Mouse (Mus musculus) adrenal gland, adult 18-20 months (tissue): ENCODE data around the gene AC124502.3. TPM values are rescaled to one million over a fixed set of nuclear protein-coding genes. Genes with fewer than 3 reads are reported as not detected.

Experiments used
- DNase-seq, 2 experiments: peaks; one replicate each; pipeline ENCODE4 v3.0.0; 2021 to 2022; ENCODE audit warnings: low spot score in 2 of 2
- total RNA-seq, 2 experiments: library from RNA; stranded (reverse); gene quantifications; 1 replicate in 1 of 2; 2 replicates in 1 of 2; pipeline ENCODE4 v1.2.3; 2021

The AC124502.3 gene
- total RNA-seq, 2 experiments from 2014 or later, result 0.73 to 1.5 TPM

GRCm38 (mm10) chr19:5023621-5024479, 14.8 kb upstream of the AC124502.3 start, which contains the start of gene Slc29a2:
Slc29a2 (plus strand) TSS chr19:5023860.
- DNase-seq, result peak; percentile 88

- DNase-seq, result no peak
Observed at GRCm38 (mm10) chr19:5026111-5026510, 12.6 kb upstream of the AC124502.3 start.

- DNase-seq, result no peak
Observed at GRCm38 (mm10) chr19:5032686-5033085, 6.0 kb upstream of the AC124502.3 start.

GRCm38 (mm10) chr19:5036577-5036976, 2.1 kb upstream of the AC124502.3 start:
- no peak for DNase-seq

- DNase-seq, result peak; percentile 78 to 82
Observed at GRCm38 (mm10) chr19:5037678-5038571, 766 bp upstream of the AC124502.3 start.

- DNase-seq, result no peak
Observed at GRCm38 (mm10) chr19:5039301-5040114, 817 bp downstream of the AC124502.3 start.

- peak; percentile 84 to 88 for DNase-seq
Observed at GRCm38 (mm10) chr19:5040862-5041523, 2.3 kb downstream of the AC124502.3 start, which contains the start of gene Brms1. Brms1 (plus strand) TSS chr19:5041354.

GRCm38 (mm10) chr19:5041588-5041987, 2.9 kb downstream of the AC124502.3 start:
- DNase-seq, result no peak

- DNase-seq, result no peak
Observed at GRCm38 (mm10) chr19:5045531-5045930, 6.8 kb downstream of the AC124502.3 start.

GRCm38 (mm10) chr19:5048138-5049056, 9.7 kb downstream of the AC124502.3 start:
- no peak for DNase-seq

- no peak for DNase-seq
Observed at GRCm38 (mm10) chr19:5049325-5049724, 10.6 kb downstream of the AC124502.3 start.

- peak in 1 of 2 experiments; percentile 47 for DNase-seq
Observed at GRCm38 (mm10) chr19:5050047-5050905, 11.6 kb downstream of the AC124502.3 start, which contains the start of gene Rin1. Rin1 (plus strand) TSS chr19:5050481.

GRCm38 (mm10) chr19:5051031-5051430, 12.3 kb downstream of the AC124502.3 start:
- DNase-seq, result peak in 1 of 2 experiments; percentile 29

GRCm38 (mm10) chr19:5051515-5051914, 12.8 kb downstream of the AC124502.3 start:
- DNase-seq, result no peak

GRCm38 (mm10) chr19:5052166-5052822, 13.6 kb downstream of the AC124502.3 start:
- no peak for DNase-seq

GRCm38 (mm10) chr19:5052853-5053252, 14.2 kb downstream of the AC124502.3 start:
- no peak for DNase-seq

GRCm38 (mm10) chr19:5053909-5054308, 15.2 kb downstream of the AC124502.3 start:
- DNase-seq, result peak; percentile 53 to 60
